In genomic region chr11:109417472-109418040, GRCm38 (mm10) we compare ENCODE assay signal across 1 mouse cellular context.
TF ChIP-seq lines count a peak whose summit lies in the region.

No protein-coding gene starts in this region.

TF ChIP-seq in CH12.LX, 34 proteins besides CTCF, POLR2A, EP300 and RAD21 (continued from another document):
- no peak for TF ChIP-seq UBTF (IDR thresholded peaks at IDR 0.05; ENCODE audit: low read depth, low read length)
- TF ChIP-seq USF2 (conservative IDR thresholded peaks at IDR 0.05; ENCODE audit: low read depth, low read length): no peak
- TF ChIP-seq ZMIZ1 (IDR thresholded peaks at IDR 0.05; ENCODE audit: low read depth, low read length): no peak
- TF ChIP-seq SMC3 (IDR thresholded peaks at IDR 0.05; ENCODE audit: low read depth, low read length): no peak
- no peak for TF ChIP-seq POLR2AphosphoS2 (IDR thresholded peaks at IDR 0.05; ENCODE audit: low read depth, low read length)
